Mouse (Mus musculus) inflammation-experienced regulatory T-cells (primary cell): ENCODE results near the gene Cwf19l1. TPM values are rescaled to one million over a fixed set of nuclear protein-coding genes. Genes with fewer than 3 reads are reported as not detected.

ENCODE experiments used
- polyA plus RNA-seq, 2 experiments: library from polyadenylated mRNA; unstranded; fragments of 100-300 nt; shearing (Covaris generic); gene quantifications; one replicate each; pipeline ENCODE4 v1.2.1; 2017

Gene Cwf19l1
- 10 to 100 TPM; 30.4 to 39.2 TPM for polyA plus RNA-seq

DNA sequence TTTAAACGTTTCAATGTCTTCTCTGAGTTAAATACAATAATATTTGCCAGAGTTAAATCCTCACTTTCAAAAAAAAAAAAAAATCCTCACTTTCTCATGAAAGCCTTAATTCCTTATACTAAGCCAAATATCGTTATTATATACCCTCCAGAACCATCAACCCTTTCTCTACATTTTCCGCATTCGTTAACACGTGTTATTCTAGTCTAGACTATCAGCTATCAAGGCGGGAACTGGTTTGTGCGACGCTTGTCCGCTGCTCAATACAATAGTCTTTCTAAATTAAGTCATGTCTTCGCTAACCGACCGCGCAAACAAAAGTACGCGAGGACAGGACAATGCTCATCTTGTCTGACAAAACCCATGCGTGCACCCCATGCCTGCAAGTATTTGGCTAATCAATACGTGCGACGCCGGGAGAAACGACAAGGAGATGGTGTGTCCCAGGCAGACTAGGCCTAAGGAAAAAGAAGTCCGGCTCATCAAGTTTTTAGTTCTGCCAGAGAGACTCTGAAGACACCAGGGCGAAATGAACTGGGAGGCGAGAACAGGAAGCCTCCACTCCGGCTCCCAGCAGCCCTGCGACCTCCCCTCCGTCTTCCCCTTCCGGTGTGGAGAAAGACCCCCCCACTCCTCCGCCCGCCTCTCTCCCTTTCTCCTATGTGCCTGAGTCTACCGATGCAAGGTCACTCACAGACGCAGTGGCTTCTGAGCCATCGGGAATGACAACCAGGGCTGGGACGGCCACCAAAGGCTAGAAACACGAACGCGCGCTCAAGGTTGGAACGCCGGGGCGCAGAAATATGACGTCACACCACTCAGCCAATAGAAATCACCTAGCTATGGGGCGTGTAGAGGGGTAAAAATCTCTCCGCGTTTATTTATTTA, at the start of gene Cwf19l1:
Cwf19l1 (minus strand) TSS at position 805 of the 888 bp plus-strand sequence.

DNA sequence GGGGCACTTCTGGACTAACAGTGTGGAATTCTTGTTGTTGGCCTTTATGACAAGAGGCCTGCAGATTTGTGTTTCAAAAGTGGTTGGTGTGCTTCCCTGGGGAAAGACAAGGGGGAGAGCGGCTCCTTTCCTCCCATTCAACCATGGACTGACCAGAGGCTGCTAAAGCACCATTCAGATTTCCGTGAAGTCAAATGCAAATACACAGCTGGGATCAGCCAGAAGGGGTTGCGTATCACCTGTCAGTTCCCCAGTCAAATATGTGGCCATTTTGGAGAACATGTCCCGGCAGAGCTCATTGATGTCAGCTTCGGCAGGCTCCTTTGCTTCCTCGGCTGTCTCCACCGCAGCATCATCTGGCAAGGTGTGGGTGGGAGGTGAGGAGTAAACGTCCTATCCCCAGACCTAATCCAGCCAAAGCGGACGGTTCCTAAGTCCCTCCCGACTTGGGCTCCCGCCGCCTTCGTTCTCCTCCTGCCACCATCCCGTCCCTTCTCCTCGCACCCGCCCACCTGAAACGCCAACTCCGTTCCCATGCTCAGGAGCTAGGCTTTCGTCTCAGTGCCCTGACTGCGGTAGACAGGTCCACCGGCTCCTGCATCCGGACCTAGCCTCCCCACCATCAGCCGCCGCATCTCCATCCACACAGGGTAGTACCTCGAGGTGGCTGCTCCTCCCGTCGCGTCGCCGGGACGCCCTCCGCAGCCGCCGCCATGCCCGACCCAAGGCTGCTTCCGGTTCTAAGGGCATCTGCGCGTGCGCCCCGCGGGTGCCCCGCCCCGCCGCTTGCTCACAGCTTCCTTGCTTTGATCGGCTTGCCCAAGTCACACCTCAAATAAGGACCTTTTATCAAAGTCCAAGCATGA, 10.3 kb upstream of the Cwf19l1 start, which contains the start of gene Bloc1s2:
Bloc1s2 (minus strand) TSS at position 745 of the 866 bp plus-strand sequence.

DNA sequence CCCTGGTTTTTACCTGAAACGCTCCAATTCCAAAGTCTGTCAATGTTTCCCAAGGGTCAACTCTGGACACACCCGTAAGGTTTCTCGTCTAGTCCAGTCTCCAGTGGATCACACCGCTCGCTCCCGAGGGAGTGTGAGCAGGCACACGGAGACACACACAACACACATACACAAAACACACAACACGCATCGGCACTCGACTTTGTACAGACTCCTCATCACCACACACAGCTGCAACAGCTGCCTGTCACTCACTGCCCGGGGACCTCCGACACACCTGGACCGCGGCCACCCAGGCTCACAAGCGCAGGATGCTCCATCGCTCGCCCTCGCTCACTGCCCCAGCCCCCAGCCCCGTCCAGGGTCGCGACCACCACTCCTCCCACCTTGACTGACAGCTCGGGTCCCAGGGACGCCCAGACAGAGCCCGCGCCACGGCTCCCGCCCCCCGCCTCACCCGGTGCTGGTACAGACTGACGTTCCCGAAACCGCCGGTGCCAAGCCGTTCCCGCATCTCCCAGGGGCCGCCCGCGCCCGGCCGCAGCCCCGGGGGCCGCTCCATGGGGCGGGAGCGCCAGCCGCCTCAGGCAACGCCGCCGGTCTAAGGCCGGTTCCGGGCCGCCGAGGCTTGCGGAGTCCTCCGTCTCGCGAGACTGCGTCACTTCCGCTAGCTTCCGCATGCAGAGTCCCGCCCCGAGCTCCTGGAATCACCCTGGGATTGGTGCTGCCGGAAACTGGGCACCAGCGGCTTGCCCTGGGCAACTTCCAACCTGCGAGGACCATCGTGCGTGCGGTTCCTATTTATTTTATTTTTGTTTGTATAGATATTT, 28.6 kb downstream of the Cwf19l1 start, which contains the start of gene Chuk:
Chuk (minus strand) TSS at position 650 of the 830 bp plus-strand sequence.

DNA sequence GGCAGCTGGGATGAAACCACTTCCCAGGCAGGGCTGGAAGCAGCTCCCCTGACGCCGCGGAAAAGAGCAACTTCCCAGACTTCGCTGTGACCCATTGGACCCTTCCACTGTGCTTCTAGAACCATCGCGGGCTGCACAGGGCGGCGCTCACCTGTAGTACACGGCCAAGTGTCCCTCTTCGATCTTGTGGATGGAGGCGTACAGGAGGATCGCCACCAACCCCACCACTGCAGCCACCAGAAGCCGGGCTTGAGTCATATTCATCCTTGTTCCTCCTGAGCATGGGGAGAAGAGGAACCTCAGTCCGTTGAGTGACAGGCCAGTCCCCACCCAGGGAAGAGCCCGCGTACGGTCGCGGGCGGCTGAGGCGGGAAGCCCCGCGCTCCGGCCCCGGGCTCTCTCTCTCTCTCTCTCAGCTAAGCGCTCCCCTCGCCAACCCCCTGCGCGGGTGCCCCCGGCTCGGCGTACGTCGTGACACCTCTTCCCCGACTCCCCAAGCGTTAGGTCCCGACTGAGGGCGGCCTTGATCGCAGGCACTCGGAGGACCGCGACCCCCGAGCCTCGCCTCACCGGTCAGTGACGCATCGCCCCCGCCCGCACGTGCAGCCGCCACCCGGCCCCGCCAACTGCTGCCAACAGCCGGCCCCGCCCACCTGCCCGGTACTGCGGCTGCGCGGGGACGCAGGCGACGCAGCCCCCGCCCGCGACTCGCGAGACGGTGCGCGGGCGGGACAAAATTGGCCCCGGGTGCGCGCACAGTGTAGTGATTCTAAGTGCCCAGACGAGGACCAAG, 66.4 kb downstream of the Cwf19l1 start, which contains the start of gene Erlin1:
Erlin1 (minus strand) TSS at position 665 of the 793 bp plus-strand sequence.

Other genes starting within 250 kb of the Cwf19l1 start
- gene Dnmbp, start 195.7 kb downstream of the Cwf19l1 start, polyA plus RNA-seq: 10 to 100 TPM in 1 of 2 experiments, 1 to 10 TPM in 1; 7.0 to 10.1 TPM
- gene Cpn1, start 149.3 kb downstream of the Cwf19l1 start, polyA plus RNA-seq: under 1 TPM in 1 of 2 experiments, not detected in 1; 0.44 TPM
- gene Cyp2c23, start 106.7 kb downstream of the Cwf19l1 start, polyA plus RNA-seq: under 1 TPM; 0.24 to 0.45 TPM
- gene Erlin1, start 66.1 kb downstream of the Cwf19l1 start, polyA plus RNA-seq: 10 to 100 TPM in 1 of 2 experiments, 1 to 10 TPM in 1; 9.7 to 12.9 TPM
- 10 to 100 TPM; 72.9 to 80.4 TPM for gene Chuk, start 28.4 kb downstream of the Cwf19l1 start, polyA plus RNA-seq
- 100 to 1,000 TPM; 110 to 135 TPM for gene Bloc1s2, start 10.6 kb upstream of the Cwf19l1 start, polyA plus RNA-seq
- gene Pkd2l1, start 56.6 kb upstream of the Cwf19l1 start, polyA plus RNA-seq: 1 to 10 TPM in 1 of 2 experiments, under 1 TPM in 1; 0.13 to 1.0 TPM
- gene Scd3, start 67.4 kb upstream of the Cwf19l1 start, polyA plus RNA-seq: under 1 TPM; 0.05 to 0.53 TPM
- 10 to 100 TPM; 40.0 to 40.1 TPM for gene Scd2, start 157.8 kb upstream of the Cwf19l1 start, polyA plus RNA-seq
- 1 to 10 TPM in 1 of 2 experiments, under 1 TPM in 1; 0.31 to 1.7 TPM for gene Scd4, start 197.2 kb upstream of the Cwf19l1 start, polyA plus RNA-seq